Mouse (Mus musculus): ENCODE results near the gene Ube2c. TPM values are rescaled to one million over a fixed set of nuclear protein-coding genes. Genes with fewer than 3 reads are reported as not detected.

Ube2c gene
- 279 TPM for polyA plus RNA-seq (2012; fragmentation: generic; extraction: Trizol)
- long read RNA-seq, experiment 1, transcript Ube2c-202 (6 exons, 967 nt): major isoform, 113 of 126 reads
- long read RNA-seq, experiment 1, partial matches to known transcripts: 7 of 126 reads
- long read RNA-seq, experiment 1, other reads (novel, unspliced or antisense): 6 of 126 reads
- long read RNA-seq, experiment 2, transcript Ube2c-202 (6 exons, 967 nt): major isoform, 88 of 101 reads
- long read RNA-seq, experiment 2, partial matches to known transcripts: 1 of 101 reads
- long read RNA-seq, experiment 2, other reads (novel, unspliced or antisense): 8 of 101 reads

DNA sequence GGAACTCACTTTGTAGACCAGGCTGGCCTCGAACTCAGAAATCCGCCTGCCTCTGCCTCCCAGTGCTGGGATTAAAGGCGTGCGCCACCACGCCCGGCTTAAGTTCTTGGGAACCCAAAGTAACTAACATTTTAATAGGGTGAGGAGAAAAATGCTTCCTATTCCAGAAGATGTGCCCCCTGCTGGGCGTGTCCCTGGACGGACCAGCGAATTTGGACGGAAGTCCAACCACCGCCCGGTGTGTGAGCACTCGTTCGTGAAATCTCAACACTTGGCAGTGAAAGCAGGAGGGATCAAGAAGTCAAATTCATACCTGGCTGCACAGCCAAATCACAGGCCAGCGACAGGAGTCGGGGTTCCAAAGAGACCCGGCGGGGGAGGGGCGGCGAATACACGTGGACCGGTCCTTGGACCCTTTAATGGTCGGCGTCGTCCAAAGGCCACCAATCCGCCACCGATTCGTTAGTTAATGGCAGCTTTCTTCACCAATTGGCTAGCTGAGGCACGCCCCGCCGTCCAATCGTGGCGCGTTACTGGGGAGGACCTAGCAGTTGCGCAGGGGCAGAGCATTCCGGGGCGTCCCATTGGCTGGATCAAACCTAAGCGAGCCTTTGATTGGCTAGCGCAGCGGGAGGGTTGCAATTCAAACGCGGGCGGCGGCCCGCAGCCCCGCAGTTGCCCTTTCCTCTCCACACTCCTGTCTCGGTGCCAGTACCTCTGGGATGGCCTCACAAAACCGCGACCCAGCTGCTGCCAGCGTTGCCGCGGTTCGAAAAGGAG, at the start of gene Ube2c:
Gene Ube2c, plus strand, starts transcription at position 641 of the 780 bp plus-strand sequence.
- Histone ChIP-seq H3K4me3 (ENCODE audit: insufficient read depth, poor library complexity, severe bottlenecking) (peak within 1 kb of the TSS; percentile 99), H3K27me3 (ENCODE audit: control insufficient read depth, insufficient read depth, insufficient read length) (no peaks in the 10 kb centered on the region), H3ac (ENCODE audit: control insufficient read depth, insufficient read length, low read depth) (peak within 1 kb of the TSS; percentile 98), H3K79me3 (ENCODE audit: low read depth) (peaks cover 20% of the 10 kb centered on the region), H3K36me3 (ENCODE audit: control insufficient read depth, insufficient read depth) (peaks cover 64% of the 10 kb centered on the region), H3K79me2 (ENCODE audit: control insufficient read depth, insufficient read depth) (peaks cover 31% of the 10 kb centered on the region)
- TF ChIP-seq USF1 (IDR thresholded peaks at IDR 0.05; ENCODE audit: low read depth) (no peak), CTCF (IDR thresholded peaks at IDR 0.05; ENCODE audit: control insufficient read depth, insufficient read depth, insufficient read length) (peak; percentile 6), MAX (IDR thresholded peaks at IDR 0.05) (peak; percentile 77)

DNA sequence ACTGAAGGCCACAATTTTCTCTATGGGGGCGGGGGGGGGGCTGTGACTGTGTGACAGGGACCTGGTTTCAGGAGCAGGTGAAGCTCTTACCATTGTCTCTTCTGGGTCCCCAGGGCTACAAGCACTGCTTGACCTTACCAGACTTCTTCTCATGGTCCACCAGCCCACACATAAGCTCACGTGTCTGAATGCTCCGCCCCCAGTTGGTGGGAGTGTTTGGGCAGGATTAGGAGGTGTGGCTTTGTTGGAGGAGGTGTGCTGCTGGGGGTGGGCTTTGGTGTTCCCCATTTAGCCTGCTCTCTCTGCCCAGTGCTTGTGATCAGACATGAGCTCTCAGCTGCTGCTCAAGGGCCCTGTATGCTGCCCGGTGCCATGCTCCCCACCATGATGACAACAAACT, 46.4 kb upstream of the Ube2c start:
- no peaks in the 10 kb centered on the region for H3K79me3 ChIP-seq (ENCODE audit: low read depth)
- TF ChIP-seq MAX (IDR thresholded peaks at IDR 0.05): no peak
- peaks cover 30% of the 10 kb centered on the region for H3K27me3 ChIP-seq (ENCODE audit: control insufficient read depth, insufficient read depth, insufficient read length)
- H3K4me3 ChIP-seq (ENCODE audit: insufficient read depth, poor library complexity, severe bottlenecking): no peak overlapping the region
- H3ac ChIP-seq (ENCODE audit: control insufficient read depth, insufficient read length, low read depth): no peak overlapping the region
- H3K79me2 ChIP-seq (ENCODE audit: control insufficient read depth, insufficient read depth): no peaks in the 10 kb centered on the region
- H3K36me3 ChIP-seq (ENCODE audit: control insufficient read depth, insufficient read depth): no peaks in the 10 kb centered on the region

DNA sequence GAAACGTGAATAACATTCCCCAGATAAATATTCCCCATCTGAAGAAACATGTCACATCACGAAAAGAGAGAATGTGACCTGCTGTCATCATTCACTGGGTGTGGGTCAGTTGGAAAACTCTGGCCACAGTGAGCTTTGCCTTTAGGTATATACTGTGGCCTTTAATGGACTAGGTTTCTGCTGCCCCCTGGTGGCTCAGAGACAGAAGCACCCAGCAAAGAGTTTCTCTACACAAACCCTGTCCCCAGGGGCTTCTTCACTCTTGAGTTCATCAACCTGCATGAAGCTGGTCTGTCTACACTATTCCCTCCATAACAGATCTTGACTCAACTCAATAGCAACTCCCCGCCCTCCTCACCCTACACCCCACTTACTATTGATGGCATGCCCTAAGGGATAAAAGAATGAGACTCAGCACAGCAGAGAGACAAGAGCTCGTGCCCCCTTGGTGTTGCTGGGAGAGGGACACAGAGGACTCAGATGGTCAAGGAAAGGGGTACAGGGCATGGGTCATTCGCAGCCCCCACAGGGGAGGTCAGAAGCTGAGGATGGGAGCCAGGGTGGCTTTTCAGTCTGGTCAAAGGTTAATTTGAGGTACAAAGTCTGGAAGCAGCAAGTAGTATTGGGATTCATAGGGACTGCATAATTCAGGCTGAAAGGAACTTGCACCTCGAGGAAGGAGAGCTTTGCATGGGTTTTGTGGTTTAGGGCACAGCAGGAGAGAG, 43.6 kb upstream of the Ube2c start:
- Histone ChIP-seq H3K27me3 (ENCODE audit: control insufficient read depth, insufficient read depth, insufficient read length) (peaks cover 28% of the 10 kb centered on the region), H3K79me2 (ENCODE audit: control insufficient read depth, insufficient read depth) (no peaks in the 10 kb centered on the region), H3K4me3 (ENCODE audit: insufficient read depth, poor library complexity, severe bottlenecking) (no peak overlapping the region), H3K36me3 (ENCODE audit: control insufficient read depth, insufficient read depth) (no peaks in the 10 kb centered on the region), H3K79me3 (ENCODE audit: low read depth) (no peaks in the 10 kb centered on the region), H3ac (ENCODE audit: control insufficient read depth, insufficient read length, low read depth) (no peak overlapping the region)
- no peak for TF ChIP-seq MYOG (IDR thresholded peaks at IDR 0.05; ENCODE audit: control insufficient read depth, extremely low read depth, insufficient read length)

DNA sequence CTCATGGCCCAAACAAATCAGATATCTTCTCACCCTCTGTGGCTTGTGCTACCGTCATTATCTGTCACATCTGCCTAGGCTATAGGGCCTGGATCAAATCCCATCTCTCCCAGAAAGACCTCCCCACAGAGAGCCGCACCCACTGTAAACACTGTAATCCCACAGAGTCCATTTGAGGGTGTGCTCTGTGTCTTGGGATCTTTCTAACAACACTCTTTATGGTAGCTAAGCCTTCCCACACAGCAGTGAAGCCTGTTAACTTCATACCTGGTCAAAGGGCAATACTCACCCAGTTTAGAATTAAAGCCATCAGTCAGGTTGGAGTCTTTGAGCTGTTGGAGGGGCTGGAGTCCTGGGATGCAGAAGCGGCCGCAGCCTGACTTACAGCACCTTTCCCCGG, 38.0 kb upstream of the Ube2c start:
- Histone ChIP-seq H3K4me3 (ENCODE audit: insufficient read depth, poor library complexity, severe bottlenecking) (no peak overlapping the region), H3K27me3 (ENCODE audit: control insufficient read depth, insufficient read depth, insufficient read length) (peaks cover 16% of the 10 kb centered on the region), H3ac (ENCODE audit: control insufficient read depth, insufficient read length, low read depth) (no peak overlapping the region), H3K79me3 (ENCODE audit: low read depth) (no peaks in the 10 kb centered on the region), H3K36me3 (ENCODE audit: control insufficient read depth, insufficient read depth) (no peaks in the 10 kb centered on the region), H3K79me2 (ENCODE audit: control insufficient read depth, insufficient read depth) (no peaks in the 10 kb centered on the region)
- no peak for TF ChIP-seq CEBPB (IDR thresholded peaks at IDR 0.05; ENCODE audit: low read depth)
- no peak for TF ChIP-seq MAX (IDR thresholded peaks at IDR 0.05)
- no peak for TF ChIP-seq MYOG (IDR thresholded peaks at IDR 0.05; ENCODE audit: control insufficient read depth, extremely low read depth, insufficient read length)
- no peak for TF ChIP-seq FOSL1 (IDR thresholded peaks at IDR 0.05; ENCODE audit: insufficient read depth, low read length, poor library complexity, severe bottlenecking)
- no peak for TF ChIP-seq CTCF (IDR thresholded peaks at IDR 0.05; ENCODE audit: control insufficient read depth, insufficient read depth, insufficient read length)

DNA sequence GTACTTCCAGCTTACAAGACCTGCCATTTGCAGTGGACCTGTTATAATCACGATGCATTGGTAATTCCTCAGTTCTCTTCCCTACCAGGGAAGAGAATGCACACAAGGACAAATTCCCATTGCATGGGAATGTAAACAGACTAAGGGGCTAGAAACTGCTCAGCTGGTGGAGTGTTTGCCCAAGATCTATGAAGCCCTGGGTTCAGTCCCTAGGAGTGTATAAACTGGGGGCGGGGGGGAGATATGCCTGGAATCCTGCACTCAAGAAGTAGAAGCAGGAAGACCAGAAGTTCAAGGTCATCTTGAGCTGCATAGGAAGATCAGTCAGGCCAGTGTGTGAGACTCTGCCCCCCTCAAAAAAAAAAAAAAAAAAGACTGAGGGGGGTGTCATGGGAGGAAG, 36.4 kb upstream of the Ube2c start:
- no peak overlapping the region for H3ac ChIP-seq (ENCODE audit: control insufficient read depth, insufficient read length, low read depth)
- H3K36me3 ChIP-seq (ENCODE audit: control insufficient read depth, insufficient read depth): no peaks in the 10 kb centered on the region
- H3K79me2 ChIP-seq (ENCODE audit: control insufficient read depth, insufficient read depth): no peaks in the 10 kb centered on the region
- TF ChIP-seq MYOD1 (IDR thresholded peaks at IDR 0.05; ENCODE audit: control insufficient read depth, insufficient read length, low read depth) (no peak), CTCF (IDR thresholded peaks at IDR 0.05; ENCODE audit: control insufficient read depth, insufficient read depth, insufficient read length) (no peak), MAX (IDR thresholded peaks at IDR 0.05) (no peak), MYOG (IDR thresholded peaks at IDR 0.05; ENCODE audit: control insufficient read depth, extremely low read depth, insufficient read length) (no peak), FOSL1 (IDR thresholded peaks at IDR 0.05; ENCODE audit: insufficient read depth, low read length, poor library complexity, severe bottlenecking) (no peak), USF1 (IDR thresholded peaks at IDR 0.05; ENCODE audit: low read depth) (no peak), CEBPB (IDR thresholded peaks at IDR 0.05; ENCODE audit: low read depth) (no peak)
- no peaks in the 10 kb centered on the region for H3K79me3 ChIP-seq (ENCODE audit: low read depth)
- H3K27me3 ChIP-seq (ENCODE audit: control insufficient read depth, insufficient read depth, insufficient read length): peaks cover 13% of the 10 kb centered on the region
- no peak overlapping the region for H3K4me3 ChIP-seq (ENCODE audit: insufficient read depth, poor library complexity, severe bottlenecking)

DNA sequence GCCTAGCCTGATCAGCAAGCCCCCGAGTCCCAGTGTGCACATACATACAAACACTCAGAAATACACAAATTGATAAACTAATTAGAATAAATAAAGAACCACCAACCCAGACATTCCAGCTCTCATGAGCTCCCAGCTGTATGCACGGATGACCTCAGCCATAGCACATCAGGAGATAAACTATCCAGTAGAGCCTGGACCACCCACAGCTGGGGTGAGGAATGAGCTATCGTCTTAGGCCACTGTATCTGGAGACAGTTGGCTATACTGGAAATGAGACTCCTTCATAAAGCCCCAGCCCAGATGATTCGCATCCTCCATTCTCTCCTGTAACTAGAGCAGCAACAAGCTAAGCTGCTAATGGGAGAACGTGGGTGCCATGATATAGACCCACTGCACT, 34.9 kb upstream of the Ube2c start:
- TF ChIP-seq MAX (IDR thresholded peaks at IDR 0.05): no peak
- no peak for TF ChIP-seq FOSL1 (IDR thresholded peaks at IDR 0.05; ENCODE audit: insufficient read depth, low read length, poor library complexity, severe bottlenecking)
- TF ChIP-seq MYOD1 (IDR thresholded peaks at IDR 0.05; ENCODE audit: control insufficient read depth, insufficient read length, low read depth): no peak
- TF ChIP-seq USF1 (IDR thresholded peaks at IDR 0.05; ENCODE audit: low read depth): no peak
- TF ChIP-seq MYOG (IDR thresholded peaks at IDR 0.05; ENCODE audit: control insufficient read depth, extremely low read depth, insufficient read length): no peak
- no peak for TF ChIP-seq CEBPB (IDR thresholded peaks at IDR 0.05; ENCODE audit: low read depth)
- TF ChIP-seq CTCF (IDR thresholded peaks at IDR 0.05; ENCODE audit: control insufficient read depth, insufficient read depth, insufficient read length): no peak
- H3ac ChIP-seq (ENCODE audit: control insufficient read depth, insufficient read length, low read depth): no peak overlapping the region
- no peaks in the 10 kb centered on the region for H3K79me2 ChIP-seq (ENCODE audit: control insufficient read depth, insufficient read depth)
- H3K36me3 ChIP-seq (ENCODE audit: control insufficient read depth, insufficient read depth): no peaks in the 10 kb centered on the region
- no peaks in the 10 kb centered on the region for H3K79me3 ChIP-seq (ENCODE audit: low read depth)
- H3K27me3 ChIP-seq (ENCODE audit: control insufficient read depth, insufficient read depth, insufficient read length): peaks cover 8% of the 10 kb centered on the region
- H3K4me3 ChIP-seq (ENCODE audit: insufficient read depth, poor library complexity, severe bottlenecking): no peak overlapping the region

All from C2C12 (cell line).